Mouse (Mus musculus) ES-E14 (cell line): ENCODE results near the gene Ddx58. TPM values are rescaled to one million over a fixed set of nuclear protein-coding genes. Genes with fewer than 3 reads are reported as not detected.
A peak's percentile ranks its signal among the peaks of the same experiment; 100 is the strongest.

Experiments used
- DNase-seq: peaks from one replicate; pipeline ENCODE4 v3.0.0-alpha.2; 2013; ENCODE audit warnings: low read depth, low spot score
- H3K27ac ChIP-seq: 2 replicates; pipeline ENCODE4 v1.5.1; 2012; ENCODE audit warnings: low read depth, mild to moderate bottlenecking, low read length, moderate library complexity, mixed read lengths; ENCODE audit not compliant: poor library complexity, insufficient read depth, severe bottlenecking
- H3K36me3 ChIP-seq: 2 replicates; pipeline ENCODE4 v1.6.1; 2012; ENCODE audit warnings: mild to moderate bottlenecking, low read length, moderate library complexity, mixed read lengths; ENCODE audit not compliant: control insufficient read depth, poor library complexity, insufficient read depth, severe bottlenecking
- H3K4me1 ChIP-seq, 2 experiments: fragments of 150-350 bp in 1 of 2; sonication (generic) in 1 of 2; 2 replicates each; pipeline ENCODE4 v1.6.1; 2012; ENCODE audit warnings: low read length in 2 of 2, mild to moderate bottlenecking in 1 of 2, mixed read lengths in 1 of 2; ENCODE audit not compliant: control insufficient read depth in 2 of 2, insufficient read depth in 2 of 2, poor library complexity in 1 of 2
- H3K4me3 ChIP-seq, 2 experiments: fragments of 150-350 bp in 1 of 2; sonication (generic) in 1 of 2; 2 replicates each; pipeline ENCODE4 v1.5.1; 2012; ENCODE audit warnings: low read length in 2 of 2, low read depth in 1 of 2, mild to moderate bottlenecking in 1 of 2, mixed read lengths in 1 of 2; ENCODE audit not compliant: insufficient read depth in 1 of 2, poor library complexity in 1 of 2, severe bottlenecking in 1 of 2
- H3K9ac ChIP-seq: 2 replicates; pipeline ENCODE4 v1.6.1; 2012; ENCODE audit warnings: low read depth, mild to moderate bottlenecking, low read length, mixed read lengths; ENCODE audit not compliant: poor library complexity, insufficient read depth, severe bottlenecking
- H3K9me3 ChIP-seq: fragments of 150-350 bp; sonication (generic); 2 replicates; pipeline ENCODE4 v1.6.1; 2012; ENCODE audit warnings: low read depth, mild to moderate bottlenecking, low read length; ENCODE audit not compliant: control insufficient read depth, insufficient read depth
- CHD2 ChIP-seq: IDR thresholded peaks from 2 replicates; pipeline ENCODE4 v1.6.1; 2014; ENCODE audit warnings: mild to moderate bottlenecking, low read depth, low read length, inconsistent platforms
- HCFC1 ChIP-seq: IDR thresholded peaks from 2 replicates; pipeline ENCODE4 v1.6.1; 2012; ENCODE audit warnings: low read length, inconsistent platforms, borderline replicate concordance; ENCODE audit not compliant: insufficient read depth
- MAFK ChIP-seq: IDR thresholded peaks from 2 replicates; pipeline ENCODE4 v1.6.1; 2014; ENCODE audit warnings: mild to moderate bottlenecking, low read depth, low read length, inconsistent platforms; ENCODE audit not compliant: insufficient read depth
- ZC3H11A ChIP-seq: IDR thresholded peaks from 2 replicates; pipeline ENCODE4 v1.6.1; 2012; ENCODE audit warnings: low read depth, mild to moderate bottlenecking, inconsistent platforms, low read length, borderline replicate concordance
- ZNF384 ChIP-seq: IDR thresholded peaks from 2 replicates; pipeline ENCODE4 v1.6.1; 2012; ENCODE audit warnings: low read depth, low read length, inconsistent platforms
- in situ Hi-C, 2 experiments: fragments of 600-800 bp; cut with MboI; formaldehyde crosslinking; loops; one replicate each; pipeline ENCODE4 v1.15.1; 2025; ENCODE audit warnings: low sequenced_read_pairs in 2 of 2, inconsistent platforms in 1 of 2; ENCODE audit not compliant: unreplicated experiment in 2 of 2
- total RNA-seq: library from RNA; depleted of rRNA; stranded (reverse); fragments of 300-350 nt; gene quantifications from 2 replicates; pipeline ENCODE4 v1.2.3, GENCODE M21; 2012

Ddx58 gene
- total RNA-seq, 1 experiment = 19.0 TPM

- H3K9ac ChIP-seq = no peak overlapping the region
- H3K36me3 ChIP-seq = peaks cover 9% of the 10 kb centered on the region
- H3K9me3 ChIP-seq = no peaks in the 10 kb centered on the region
- in situ Hi-C loops = no loop called here
- TF ChIP-seq ZC3H11A (no peak), HCFC1 (no peak), ZNF384 (no peak), MAFK (no peak), CHD2 (no peak)
- DNase-seq = no peak
- H3K27ac ChIP-seq = no peak overlapping the region
- H3K4me3 ChIP-seq = peak overlapping the region in 1 of 2 experiments; percentile 11; a peak in 2 of 4 replicates
- no peaks in the 10 kb centered on the region for H3K4me1 ChIP-seq
Measured at GRCm38 (mm10) chr4:40205231-40205903, 34.3 kb downstream of the Ddx58 start.

- Histone ChIP-seq H3K9me3 (no peaks in the 10 kb centered on the region), H3K9ac (no peak overlapping the region), H3K27ac (no peak overlapping the region), H3K36me3 (peaks cover 6% of the 10 kb centered on the region), H3K4me3 (no peak overlapping the region), H3K4me1 (no peaks in the 10 kb centered on the region)
- no peak for TF ChIP-seq CHD2
- TF ChIP-seq HCFC1 = no peak
- no peak for TF ChIP-seq MAFK
- TF ChIP-seq ZNF384 = no peak
- TF ChIP-seq ZC3H11A = no peak
- in situ Hi-C loops = no loop called here
- DNase-seq = no peak
Measured at GRCm38 (mm10) chr4:40204374-40204773, 35.3 kb downstream of the Ddx58 start.

GRCm38 (mm10) chr4:40202205-40202604 is 37.4 kb downstream of the Ddx58 start:
- no peak for DNase-seq
- no peak overlapping the region for H3K4me3 ChIP-seq

GRCm38 (mm10) chr4:40195336-40195735 is 44.3 kb downstream of the Ddx58 start:
- no peak overlapping the region for H3K4me3 ChIP-seq
- peaks cover 0 to 4% of the 10 kb centered on the region in 2 experiments; a peak in 2 of 4 replicates for H3K4me1 ChIP-seq
- TF ChIP-seq MAFK = no peak
- TF ChIP-seq ZC3H11A = no peak
- no peak for TF ChIP-seq HCFC1
- TF ChIP-seq ZNF384 = no peak
- no peak for TF ChIP-seq CHD2
- no peak for DNase-seq
- H3K27ac ChIP-seq = no peak overlapping the region
- H3K36me3 ChIP-seq = peaks cover 13% of the 10 kb centered on the region; the same call in 1 of the 2 replicates
- H3K9ac ChIP-seq = no peak overlapping the region
- in situ Hi-C loops = no loop called here
- H3K9me3 ChIP-seq = no peaks in the 10 kb centered on the region

More at GRCm38 (mm10) chr4:40202205-40202604, 37.4 kb downstream of the Ddx58 start:
- Histone ChIP-seq H3K27ac (no peak overlapping the region; the same call in 1 of the 2 replicates), H3K9me3 (no peaks in the 10 kb centered on the region), H3K36me3 (peaks cover 8% of the 10 kb centered on the region; the same call in 1 of the 2 replicates), H3K4me1 (no peaks in the 10 kb centered on the region), H3K9ac (no peak overlapping the region)
- TF ChIP-seq HCFC1 = no peak
- TF ChIP-seq MAFK = no peak
- no peak for TF ChIP-seq CHD2
- no peak for TF ChIP-seq ZC3H11A
- in situ Hi-C loops = no loop called here
